Mouse (Mus musculus) embryonic facial prominence, embryonic 15.5 days (tissue): ENCODE measurements around the gene Rdh11. TPM values are rescaled to one million over a fixed set of nuclear protein-coding genes. Genes with fewer than 3 reads are reported as not detected.

Experiments
- ATAC-seq: fragments of 200-750 bp; cut with Nextera tagmentation; 2 replicates; pipeline ENCODE4 v1.8.0; 2017; ENCODE audit warnings: low read depth, moderate TSS enrichment; ENCODE audit not compliant: insufficient number of reproducible peaks, low FRiP score, low TSS enrichment
- H3K27ac ChIP-seq: fragments of 300-500 bp; sonication (generic); replicated peaks from 2 replicates; pipeline ENCODE4 v1.5.1; 2015; ENCODE audit warnings: mild to moderate bottlenecking, inconsistent platforms
- H3K27me3 ChIP-seq: fragments of 300-500 bp; sonication (generic); 2 replicates; pipeline ENCODE4 v1.6.1; 2015; ENCODE audit warnings: inconsistent platforms
- H3K36me3 ChIP-seq: fragments of 300-500 bp; sonication (generic); 2 replicates; pipeline ENCODE4 v1.6.1; 2015; ENCODE audit warnings: mild to moderate bottlenecking, inconsistent platforms
- H3K4me1 ChIP-seq: fragments of 300-500 bp; sonication (generic); 2 replicates; pipeline ENCODE4 v1.6.1; 2015; ENCODE audit warnings: inconsistent platforms
- H3K4me2 ChIP-seq: fragments of 300-500 bp; sonication (generic); replicated peaks from 2 replicates; pipeline ENCODE4 v1.6.1; 2015; ENCODE audit warnings: mild to moderate bottlenecking, inconsistent platforms
- H3K4me3 ChIP-seq: fragments of 300-500 bp; sonication (generic); replicated peaks from 2 replicates; pipeline ENCODE4 v1.5.1; 2015; ENCODE audit warnings: mild to moderate bottlenecking, inconsistent platforms
- H3K9ac ChIP-seq: fragments of 300-500 bp; sonication (generic); 2 replicates; pipeline ENCODE4 v1.6.1; 2015; ENCODE audit warnings: inconsistent platforms
- H3K9me3 ChIP-seq: fragments of 300-500 bp; sonication (generic); replicated peaks from 2 replicates; pipeline ENCODE4 v1.6.1; 2016; ENCODE audit warnings: inconsistent platforms
- WGBS: fragments of 180-500 bp; shearing (Covaris S2); methylation state at CpG from one replicate; pipeline ENCODE4 v1.1.7; 2015; 5-methylcytosine and 5-hydroxymethylcytosine counted together
- polyA plus RNA-seq: library from polyadenylated mRNA; unstranded; fragments of >200 nt; fragmentation: Nextera tagmentation; extraction: Ambion mirVana; gene quantifications from 2 replicates; pipeline ENCODE4 v1.2.1, GENCODE M21; 2015

Gene Rdh11
- polyA plus RNA-seq, 1 experiment from 2014 or later: 24.8 TPM

DNA sequence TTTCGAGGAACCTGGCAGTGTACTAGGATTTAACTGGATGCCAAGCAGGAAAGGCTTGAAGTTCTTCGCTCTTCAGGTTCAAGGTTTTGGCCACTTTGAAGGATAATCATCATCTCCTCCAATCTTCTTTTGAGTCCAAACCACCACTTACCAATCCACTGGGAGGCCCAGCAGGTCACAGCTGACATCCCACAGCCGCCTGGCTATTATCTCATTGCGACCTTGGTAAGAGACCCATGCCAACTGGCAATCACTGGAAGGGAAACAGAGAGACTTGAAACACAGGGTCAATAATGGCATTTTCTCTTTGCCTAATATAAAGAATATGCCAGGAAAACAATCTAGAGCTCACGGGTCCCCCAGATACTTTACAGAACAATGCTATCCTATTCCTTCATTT is 16.1 kb downstream of the Rdh11 start:
- H3K36me3 ChIP-seq: peaks cover 39% of the 10 kb centered on the region
- H3K9ac ChIP-seq: no peak overlapping the region
- H3K27ac ChIP-seq: no peak overlapping the region
- 92% methylated on average over 5 of the region's 5 CpGs for WGBS
- no peak overlapping the region for H3K4me3 ChIP-seq
- peaks cover 6% of the 10 kb centered on the region for H3K4me1 ChIP-seq
- ATAC-seq: no peak
- no peak overlapping the region for H3K4me2 ChIP-seq
- H3K27me3 ChIP-seq: no peaks in the 10 kb centered on the region
- no peaks in the 10 kb centered on the region for H3K9me3 ChIP-seq

DNA sequence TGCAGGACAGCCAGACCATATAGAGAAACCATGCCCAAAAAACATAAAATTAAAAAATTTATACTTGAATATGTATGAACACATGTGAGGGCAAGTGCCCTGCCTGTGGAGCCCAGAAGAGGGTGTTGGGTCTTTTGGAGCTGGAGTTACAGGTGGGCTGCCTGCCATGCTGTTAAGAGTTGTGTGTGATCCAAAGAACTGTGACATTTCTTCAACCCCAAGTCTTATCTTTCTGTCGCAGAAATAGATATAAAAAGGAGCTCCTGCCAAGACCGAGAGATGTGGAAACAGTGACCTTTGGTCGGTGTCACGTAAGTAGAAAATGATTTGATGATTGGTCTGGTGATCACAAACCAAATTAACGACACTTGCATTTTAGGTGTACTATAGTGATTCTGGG is 18.4 kb downstream of the Rdh11 start:
- Histone ChIP-seq H3K27me3 (no peaks in the 10 kb centered on the region), H3K4me2 (no peak overlapping the region), H3K27ac (no peak overlapping the region), H3K36me3 (peaks cover 35% of the 10 kb centered on the region), H3K4me1 (peaks cover 6% of the 10 kb centered on the region), H3K4me3 (no peak overlapping the region), H3K9ac (no peak overlapping the region), H3K9me3 (no peaks in the 10 kb centered on the region)
- no peak for ATAC-seq
- WGBS: 87% methylated on average over 5 of the region's 5 CpGs

DNA sequence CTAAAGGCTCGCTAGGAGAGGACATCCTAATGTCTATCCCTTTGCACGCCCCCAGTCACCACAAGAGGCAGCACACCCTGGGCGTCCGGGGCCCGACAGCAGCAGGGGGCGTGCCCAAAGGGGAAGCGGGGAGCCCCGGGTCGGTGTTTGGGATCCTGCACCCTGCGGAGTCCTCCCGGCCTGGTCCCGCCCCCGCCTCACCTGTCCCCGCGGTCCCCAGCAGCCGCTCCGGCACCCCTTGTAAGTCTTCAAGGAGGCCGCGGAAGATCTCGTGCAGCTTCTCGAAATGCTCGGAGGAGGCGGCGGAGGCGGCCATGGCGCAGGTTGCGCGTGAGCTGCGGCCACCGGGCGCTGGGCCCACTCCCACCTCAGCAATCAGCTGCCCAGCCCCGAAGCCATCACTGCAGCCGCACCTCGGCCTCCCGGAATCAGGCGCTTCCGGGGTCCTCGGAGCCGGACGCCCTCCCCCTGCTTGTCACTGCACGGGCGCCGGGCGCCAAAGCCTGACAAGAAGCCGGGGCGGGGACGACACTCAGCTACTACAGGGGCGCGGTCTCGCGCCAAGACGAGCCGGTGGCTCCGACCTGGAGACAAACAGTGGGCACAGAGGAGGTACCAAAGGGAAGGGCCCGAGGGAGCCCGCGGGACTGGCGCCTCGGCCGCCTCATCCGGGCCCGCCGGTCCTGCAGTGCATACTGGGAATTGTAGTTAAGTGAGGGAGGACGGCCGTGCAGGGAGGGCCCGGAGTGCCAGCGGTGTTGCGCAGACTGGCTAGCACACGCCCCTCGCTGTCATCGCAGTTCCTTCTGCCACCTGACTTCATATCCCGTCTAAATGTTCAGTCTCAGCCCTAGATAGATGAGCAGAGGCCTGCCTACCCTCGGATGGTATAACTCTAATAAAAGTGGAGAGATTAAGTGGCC is 19.8 kb downstream of the Rdh11 start, which contains the start of gene Vti1b:
TSS of gene Vti1b (minus strand) at position 649 of the 923 bp plus-strand sequence.
- under 1% methylated on average over 73 of the region's 73 CpGs for WGBS
- H3K27ac ChIP-seq: peak within 1 kb of the TSS; percentile 95
- peaks cover 6% of the 10 kb centered on the region for H3K4me1 ChIP-seq
- H3K9me3 ChIP-seq: no peaks in the 10 kb centered on the region
- no peaks in the 10 kb centered on the region for H3K27me3 ChIP-seq
- peaks cover 29% of the 10 kb centered on the region for H3K36me3 ChIP-seq
- peak within 1 kb of the TSS; percentile 65 for H3K4me2 ChIP-seq
- ATAC-seq: peak; percentile 97
- peak within 1 kb of the TSS; percentile 85 for H3K9ac ChIP-seq
- H3K4me3 ChIP-seq: peak within 1 kb of the TSS; percentile 100

DNA sequence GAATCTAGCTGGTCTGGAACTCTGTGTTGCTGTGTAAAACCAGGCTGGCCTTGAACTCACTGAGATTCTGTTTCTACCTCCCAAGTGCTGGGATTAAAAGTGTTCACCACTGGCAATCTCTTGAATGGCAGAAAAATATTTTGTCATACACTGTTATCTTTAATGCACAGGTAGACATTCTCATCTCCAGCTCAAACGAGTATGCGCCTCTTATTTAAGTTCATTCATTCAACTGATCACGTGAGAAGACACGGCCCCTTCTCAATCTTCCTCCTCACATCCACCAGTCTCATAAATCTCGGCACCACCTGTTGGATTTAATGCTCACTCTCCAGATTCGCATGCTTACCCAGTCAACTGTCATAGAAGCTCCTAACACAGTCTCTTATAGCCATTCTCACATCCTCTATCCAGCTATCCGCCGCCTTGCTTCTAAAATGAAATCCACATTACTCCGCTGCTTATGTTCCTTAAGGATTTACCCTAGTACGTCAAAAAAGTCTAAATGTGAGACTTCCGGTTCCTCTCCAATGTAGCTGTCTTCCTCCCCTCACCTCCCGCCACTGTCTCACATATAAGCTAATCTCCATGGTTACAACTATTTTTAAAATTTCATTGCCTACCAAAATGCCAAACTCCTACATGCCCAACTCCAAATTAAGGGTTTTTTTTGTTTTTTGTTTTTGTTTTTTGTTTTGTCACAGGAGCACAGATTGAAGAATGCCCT is 20.7 kb downstream of the Rdh11 start:
- Histone ChIP-seq H3K4me2 (peak overlapping the region; percentile 65), H3K4me3 (peak overlapping the region; percentile 100), H3K9me3 (no peaks in the 10 kb centered on the region), H3K4me1 (peaks cover 6% of the 10 kb centered on the region), H3K9ac (peak overlapping the region; percentile 85; the same call in 1 of the 2 replicates), H3K27me3 (no peaks in the 10 kb centered on the region), H3K27ac (peak overlapping the region; percentile 95; the same call in 1 of the 2 replicates), H3K36me3 (peaks cover 21% of the 10 kb centered on the region; the same call in 1 of the 2 replicates)
- no peak for ATAC-seq
- WGBS: 27% methylated on average over 12 of the region's 12 CpGs

DNA sequence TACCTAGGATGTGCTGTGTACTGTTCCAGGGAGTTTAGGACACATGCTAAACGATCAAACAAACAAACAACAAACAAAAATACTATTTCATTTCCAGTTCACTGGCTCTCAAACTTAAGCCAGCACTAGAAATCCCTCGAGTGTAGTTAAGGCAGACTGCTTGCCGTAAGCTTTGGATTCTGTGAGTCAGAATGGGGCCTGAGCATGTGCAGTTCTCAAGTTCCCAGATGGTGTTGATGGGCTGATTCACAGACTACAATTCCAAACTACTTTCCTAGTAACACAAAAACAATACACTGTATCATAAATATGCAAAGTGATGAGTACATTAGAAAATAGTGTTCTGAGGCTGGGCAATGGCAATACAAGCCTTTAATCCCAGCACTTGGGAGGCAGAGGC is 21.7 kb downstream of the Rdh11 start:
- peaks cover 6% of the 10 kb centered on the region for H3K4me1 ChIP-seq
- H3K4me2 ChIP-seq: no peak overlapping the region
- no peaks in the 10 kb centered on the region for H3K27me3 ChIP-seq
- no peaks in the 10 kb centered on the region for H3K9me3 ChIP-seq
- no peak overlapping the region for H3K27ac ChIP-seq
- H3K9ac ChIP-seq: no peak overlapping the region
- no peak overlapping the region for H3K4me3 ChIP-seq
- H3K36me3 ChIP-seq: peaks cover 14% of the 10 kb centered on the region; the same call in 1 of the 2 replicates
- WGBS: 63% methylated on average over 3 of the region's 3 CpGs
- ATAC-seq: no peak

DNA sequence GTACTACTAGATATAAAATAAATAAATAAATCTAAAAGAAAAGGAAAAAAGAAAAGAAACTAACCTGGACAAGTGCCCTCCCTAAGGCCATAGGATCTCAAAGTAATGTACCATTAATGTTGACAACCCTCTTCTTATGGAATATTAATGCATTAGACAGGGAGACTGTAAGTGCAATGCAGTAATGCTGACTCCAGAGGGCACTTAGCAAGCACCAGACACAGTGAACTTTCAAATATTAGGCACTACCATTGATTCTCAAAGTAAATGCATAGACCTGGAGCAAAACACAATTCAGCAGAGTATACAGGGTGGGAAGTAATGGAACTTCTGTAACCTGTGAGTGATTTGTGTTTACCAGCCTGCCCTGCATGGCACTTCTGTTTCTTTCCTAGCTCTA is 22.9 kb downstream of the Rdh11 start:
- Histone ChIP-seq H3K36me3 (peaks cover 12% of the 10 kb centered on the region; the same call in 1 of the 2 replicates), H3K27me3 (no peaks in the 10 kb centered on the region), H3K9ac (no peak overlapping the region), H3K4me1 (peaks cover 6% of the 10 kb centered on the region), H3K4me2 (no peak overlapping the region), H3K27ac (no peak overlapping the region), H3K4me3 (no peak overlapping the region), H3K9me3 (no peaks in the 10 kb centered on the region)
- ATAC-seq: no peak

DNA sequence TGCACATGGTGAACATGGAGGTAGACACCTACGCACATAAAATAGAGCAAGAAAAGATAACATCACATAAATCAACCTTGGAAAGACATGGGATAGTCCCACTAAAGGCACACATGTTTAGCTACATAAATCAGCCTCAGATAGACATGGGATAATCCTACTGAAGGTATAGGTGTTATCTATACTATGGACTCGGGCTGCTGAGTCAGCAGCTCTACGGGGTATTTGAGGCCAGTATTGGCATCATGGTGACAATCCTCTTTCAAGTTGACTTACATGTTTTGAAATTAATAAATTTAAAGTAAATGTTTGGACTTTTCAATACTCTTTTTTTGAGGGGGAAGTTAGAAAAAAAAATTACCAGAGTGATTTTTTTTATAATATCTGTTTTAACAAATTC is 29.2 kb downstream of the Rdh11 start:
- Histone ChIP-seq H3K4me2 (no peak overlapping the region), H3K9ac (no peak overlapping the region), H3K27ac (no peak overlapping the region), H3K4me3 (no peak overlapping the region), H3K4me1 (no peaks in the 10 kb centered on the region), H3K36me3 (peaks cover 60% of the 10 kb centered on the region), H3K9me3 (no peaks in the 10 kb centered on the region), H3K27me3 (no peaks in the 10 kb centered on the region)
- WGBS: 93% methylated on average over 3 of the region's 3 CpGs
- ATAC-seq: no peak

DNA sequence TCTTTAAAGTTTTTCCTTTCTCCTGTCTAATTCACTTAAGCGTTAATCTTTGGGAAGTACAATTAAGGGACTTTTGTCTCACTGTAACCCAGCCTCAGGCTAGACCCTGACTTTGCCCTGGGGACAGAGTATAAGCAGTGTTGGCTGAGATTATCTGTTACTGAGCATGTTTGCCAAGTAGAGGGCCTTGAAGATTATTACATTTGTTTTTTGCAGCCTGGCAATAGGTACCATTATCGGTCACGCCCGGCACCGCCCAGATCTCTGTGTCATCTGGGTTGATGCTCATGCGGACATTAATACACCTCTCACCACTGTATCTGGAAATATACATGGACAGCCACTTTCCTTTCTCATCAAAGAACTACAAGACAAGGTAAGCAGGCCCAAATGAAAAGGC is 42.4 kb downstream of the Rdh11 start:
- Histone ChIP-seq H3K27ac (no peak overlapping the region), H3K4me2 (no peak overlapping the region), H3K9me3 (no peaks in the 10 kb centered on the region), H3K4me1 (no peaks in the 10 kb centered on the region), H3K27me3 (no peaks in the 10 kb centered on the region), H3K9ac (no peak overlapping the region), H3K36me3 (peaks cover 6% of the 10 kb centered on the region), H3K4me3 (no peak overlapping the region)
- WGBS: 90% methylated on average over 6 of the region's 6 CpGs
- ATAC-seq: no peak

DNA sequence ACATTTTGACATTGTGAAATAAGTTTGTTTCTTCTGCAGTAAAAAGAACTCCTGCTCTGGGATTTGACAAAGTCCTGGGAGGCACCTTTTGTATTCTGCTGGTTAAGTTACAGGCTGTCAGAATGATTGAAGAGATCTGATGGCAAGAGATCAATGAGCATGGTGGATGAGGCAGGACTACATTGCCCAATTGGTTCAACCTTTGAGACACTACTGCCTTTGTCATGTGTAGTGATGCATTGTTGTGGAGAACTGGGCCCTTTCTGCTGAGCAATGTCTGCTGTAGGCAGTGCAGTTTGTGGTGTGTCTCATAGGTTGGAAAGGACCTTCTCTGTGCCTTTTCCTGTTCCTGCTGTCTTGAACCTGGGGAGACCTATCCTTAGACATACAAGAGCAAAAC is 50.7 kb downstream of the Rdh11 start:
- no peak overlapping the region for H3K4me2 ChIP-seq

DNA sequence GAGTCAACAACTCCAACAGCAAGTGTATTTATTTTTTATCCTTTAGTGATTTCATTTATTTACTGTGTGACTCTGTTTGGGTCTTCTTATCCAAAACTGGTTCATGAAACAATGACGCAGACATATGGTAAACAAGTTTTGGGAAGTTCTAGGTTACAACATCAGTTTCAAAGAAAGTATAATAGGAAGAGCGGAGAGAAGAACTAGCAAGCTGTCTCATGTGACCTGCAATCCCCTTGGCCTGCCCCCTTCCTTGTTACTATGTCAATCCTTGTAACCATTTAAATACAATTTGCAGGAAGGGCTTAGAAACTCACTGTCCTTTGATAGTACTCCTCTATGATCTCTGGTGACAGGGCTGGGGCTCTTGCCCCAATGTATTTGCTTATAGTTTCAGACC is 51.3 kb downstream of the Rdh11 start:
- Histone ChIP-seq H3K27me3 (no peaks in the 10 kb centered on the region), H3K9ac (no peak overlapping the region), H3K36me3 (no peaks in the 10 kb centered on the region), H3K4me3 (no peak overlapping the region), H3K4me1 (no peaks in the 10 kb centered on the region), H3K9me3 (no peaks in the 10 kb centered on the region), H3K4me2 (no peak overlapping the region), H3K27ac (no peak overlapping the region)
- 84% methylated on average over 2 of the region's 2 CpGs for WGBS
- ATAC-seq: no peak

More for the DNA sequence above, 50.7 kb downstream of the Rdh11 start:
- Histone ChIP-seq H3K4me1 (no peaks in the 10 kb centered on the region), H3K4me3 (no peak overlapping the region), H3K27ac (no peak overlapping the region), H3K27me3 (no peaks in the 10 kb centered on the region), H3K9ac (no peak overlapping the region), H3K36me3 (no peaks in the 10 kb centered on the region), H3K9me3 (no peaks in the 10 kb centered on the region)
- no peak for ATAC-seq

DNA sequence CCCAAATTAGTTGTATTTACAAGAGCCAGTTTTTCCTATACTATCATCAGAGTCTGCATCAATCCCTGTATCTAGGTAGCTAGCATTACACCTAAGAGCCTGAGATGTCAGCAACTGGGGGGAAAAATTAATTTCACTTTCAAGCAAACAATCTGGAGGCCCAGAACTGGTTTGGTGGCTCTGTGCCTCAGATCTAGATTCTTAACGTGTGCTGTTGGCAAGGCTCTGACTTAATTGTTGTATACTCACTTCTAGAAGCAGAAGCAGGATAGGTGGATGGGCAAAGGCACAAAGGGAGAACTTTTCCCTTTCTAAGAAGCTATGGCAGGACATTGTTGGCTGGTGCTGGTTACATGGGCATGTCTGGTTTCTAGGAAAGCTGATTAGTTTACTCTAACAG is 52.7 kb downstream of the Rdh11 start:
- Histone ChIP-seq H3K4me2 (no peak overlapping the region), H3K4me3 (no peak overlapping the region), H3K9ac (no peak overlapping the region), H3K4me1 (no peaks in the 10 kb centered on the region), H3K27me3 (no peaks in the 10 kb centered on the region), H3K9me3 (no peaks in the 10 kb centered on the region), H3K27ac (no peak overlapping the region), H3K36me3 (no peaks in the 10 kb centered on the region)
- ATAC-seq: no peak
- WGBS: 50% methylated on average over 1 of the region's 1 CpGs
